Mouse (Mus musculus): ENCODE results near the gene Ctnnbl1.

The Ctnnbl1 gene

GRCm38 (mm10) chr2:157792840-157793552 is 55.8 kb downstream of the Ctnnbl1 start:
- DNase-seq (ENCODE audit: low read depth, low spot score) = no peak

GRCm38 (mm10) chr2:157793851-157794332 is 56.7 kb downstream of the Ctnnbl1 start:
- no peak for DNase-seq (ENCODE audit: low read depth, low spot score)

- peak; percentile 36 for DNase-seq (ENCODE audit: low read depth, low spot score)
Observed at GRCm38 (mm10) chr2:157795627-157796423, 58.6 kb downstream of the Ctnnbl1 start.

- DNase-seq (ENCODE audit: low read depth, low spot score) = no peak
Observed at GRCm38 (mm10) chr2:157799533-157799932, 62.3 kb downstream of the Ctnnbl1 start.

GRCm38 (mm10) chr2:157800288-157800687 is 63.1 kb downstream of the Ctnnbl1 start:
- no peak for DNase-seq (ENCODE audit: low read depth, low spot score)

GRCm38 (mm10) chr2:157800746-157801501 is 63.7 kb downstream of the Ctnnbl1 start:
- DNase-seq (ENCODE audit: low read depth, low spot score) = no peak

- no peak for DNase-seq (ENCODE audit: low read depth, low spot score)
Observed at GRCm38 (mm10) chr2:157801505-157802357, 64.5 kb downstream of the Ctnnbl1 start.

- no peak for DNase-seq (ENCODE audit: low read depth, low spot score)
Observed at GRCm38 (mm10) chr2:157802666-157803065, 65.5 kb downstream of the Ctnnbl1 start.

- DNase-seq (ENCODE audit: low read depth, low spot score) = no peak
Observed at GRCm38 (mm10) chr2:157804388-157804787, 67.2 kb downstream of the Ctnnbl1 start.

GRCm38 (mm10) chr2:157805091-157805490 is 67.9 kb downstream of the Ctnnbl1 start:
- DNase-seq (ENCODE audit: low read depth, low spot score) = no peak

GRCm38 (mm10) chr2:157807076-157807475 is 69.9 kb downstream of the Ctnnbl1 start:
- no peak for DNase-seq (ENCODE audit: low read depth, low spot score)

GRCm38 (mm10) chr2:157807621-157808367 is 70.6 kb downstream of the Ctnnbl1 start:
- peak; percentile 52 for DNase-seq (ENCODE audit: low read depth, low spot score)

- DNase-seq (ENCODE audit: low read depth, low spot score) = peak; percentile 71
Observed at GRCm38 (mm10) chr2:157808368-157808923, 71.2 kb downstream of the Ctnnbl1 start.

GRCm38 (mm10) chr2:157809341-157809740 is 72.1 kb downstream of the Ctnnbl1 start:
- DNase-seq (ENCODE audit: low read depth, low spot score) = no peak

- DNase-seq (ENCODE audit: low read depth, low spot score) = peak; percentile 70
Observed at GRCm38 (mm10) chr2:157810749-157811148, 73.5 kb downstream of the Ctnnbl1 start.

- DNase-seq (ENCODE audit: low read depth, low spot score) = no peak
Observed at GRCm38 (mm10) chr2:157813121-157813520, 75.9 kb downstream of the Ctnnbl1 start.

GRCm38 (mm10) chr2:157814116-157814964 is 77.1 kb downstream of the Ctnnbl1 start:
- DNase-seq (ENCODE audit: low read depth, low spot score) = no peak

GRCm38 (mm10) chr2:157814965-157815283 is 77.7 kb downstream of the Ctnnbl1 start:
- no peak for DNase-seq (ENCODE audit: low read depth, low spot score)

- no peak for DNase-seq (ENCODE audit: low read depth, low spot score)
Observed at GRCm38 (mm10) chr2:157817672-157818071, 80.5 kb downstream of the Ctnnbl1 start.
